Mouse (Mus musculus) NIH3T3 (cell line): ENCODE data around the gene 9930022D16Rik.

Experiments used
- DNase-seq: peaks from one replicate; pipeline ENCODE4 v3.0.0-alpha.2; 2012; ENCODE audit warnings: low read depth

Gene 9930022D16Rik

DNA sequence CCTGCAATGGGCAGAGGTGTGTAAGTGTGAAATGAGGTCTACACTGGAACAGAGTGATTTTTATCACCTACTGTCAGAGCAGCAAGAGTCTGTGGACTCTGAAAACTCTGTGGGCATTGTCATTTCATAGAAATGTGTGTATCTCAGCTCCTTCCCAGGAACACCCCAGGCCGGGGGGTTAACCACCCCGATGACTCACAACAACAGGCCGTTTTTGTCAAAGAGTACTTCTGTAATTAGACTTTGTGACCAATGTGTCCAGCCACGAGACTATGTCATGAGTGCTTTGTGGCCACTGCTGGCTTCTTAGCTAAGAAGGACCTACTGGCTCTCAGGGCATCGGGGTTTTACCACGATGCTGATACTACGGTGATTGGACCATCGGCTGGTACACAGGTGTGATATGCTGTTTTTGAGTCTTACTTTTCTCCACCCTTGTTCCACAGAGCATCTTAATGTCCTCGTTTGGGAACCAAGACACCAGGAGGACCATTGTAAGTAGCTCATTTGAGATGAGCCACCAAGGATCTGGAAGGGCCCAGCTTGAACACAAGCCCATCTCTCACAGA, 3.8 kb downstream of the 9930022D16Rik start:
- no peak for DNase-seq

DNA sequence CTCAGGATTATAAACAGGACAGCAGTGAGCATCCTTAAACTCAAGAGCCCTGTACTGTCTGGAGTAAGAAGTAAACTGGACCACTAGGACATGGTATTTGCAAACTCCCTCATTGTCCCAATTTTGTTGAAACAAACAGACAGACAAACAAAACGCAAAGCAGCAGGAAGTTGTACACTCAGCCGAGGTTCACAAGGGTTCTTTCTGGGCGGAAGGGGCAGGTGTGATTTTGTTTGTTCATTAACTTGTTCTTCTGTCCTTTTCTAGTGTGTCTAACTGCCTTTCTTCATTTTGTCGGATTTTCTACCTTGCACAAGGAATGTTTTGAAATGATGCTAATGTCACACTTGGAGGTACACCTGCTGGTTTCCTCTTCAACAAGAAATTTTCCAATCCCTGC, 5.7 kb downstream of the 9930022D16Rik start:
- no peak for DNase-seq

DNA sequence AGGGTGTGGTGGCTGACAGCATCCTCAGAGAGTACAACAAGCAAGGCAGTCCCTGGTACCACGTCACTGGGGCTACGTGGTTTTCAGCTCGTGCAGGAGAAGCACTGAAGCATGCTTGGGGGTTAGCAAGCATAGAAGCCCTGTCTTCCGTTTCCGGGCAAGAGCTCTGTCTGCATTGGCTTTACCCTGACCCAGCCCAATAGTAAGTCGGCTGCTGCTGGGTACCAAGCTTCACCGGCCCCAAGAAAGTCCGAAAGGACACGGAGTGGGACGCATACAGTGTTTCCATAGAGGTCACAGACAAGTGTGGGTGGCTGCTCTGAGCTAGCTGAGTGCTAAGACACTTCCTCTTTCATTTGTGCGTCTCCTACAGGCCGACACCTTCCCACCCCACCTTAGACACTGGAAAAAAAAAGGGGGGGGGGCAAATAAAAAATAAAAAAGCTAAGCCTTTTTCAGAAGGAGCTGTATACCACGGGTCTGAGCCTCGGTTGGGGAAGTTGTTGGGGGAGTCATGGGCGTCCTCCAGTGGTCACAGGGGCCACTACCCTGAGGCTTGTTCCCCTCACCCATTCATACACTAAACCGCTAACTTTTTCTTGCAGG, 6.3 kb downstream of the 9930022D16Rik start:
- DNase-seq, result peak; percentile 11

DNA sequence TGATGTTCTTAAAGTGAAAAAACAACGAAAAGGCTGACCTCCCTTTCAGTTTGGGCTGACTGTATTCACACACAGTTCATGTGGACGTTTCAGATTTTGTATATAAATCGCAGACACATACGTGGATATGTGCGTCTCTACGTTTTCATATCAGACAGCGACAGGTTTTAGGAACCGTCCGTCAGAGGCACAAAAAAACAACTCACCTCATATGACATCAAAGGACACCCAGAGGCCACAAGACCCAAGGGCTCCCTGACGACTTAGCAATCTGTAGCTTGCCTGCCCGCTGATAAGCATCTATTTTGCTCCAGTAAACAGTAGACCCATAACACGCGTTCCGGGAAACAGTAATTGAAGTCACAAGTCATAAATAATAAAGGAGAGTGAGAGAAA, 6.8 kb downstream of the 9930022D16Rik start:
- DNase-seq, result no peak

GRCm38 (mm10) chr11:109421205-109421604, 7.5 kb downstream of the 9930022D16Rik start:
- DNase-seq, result no peak

GRCm38 (mm10) chr11:109422263-109422662, 8.5 kb downstream of the 9930022D16Rik start:
- DNase-seq, result no peak

DNA sequence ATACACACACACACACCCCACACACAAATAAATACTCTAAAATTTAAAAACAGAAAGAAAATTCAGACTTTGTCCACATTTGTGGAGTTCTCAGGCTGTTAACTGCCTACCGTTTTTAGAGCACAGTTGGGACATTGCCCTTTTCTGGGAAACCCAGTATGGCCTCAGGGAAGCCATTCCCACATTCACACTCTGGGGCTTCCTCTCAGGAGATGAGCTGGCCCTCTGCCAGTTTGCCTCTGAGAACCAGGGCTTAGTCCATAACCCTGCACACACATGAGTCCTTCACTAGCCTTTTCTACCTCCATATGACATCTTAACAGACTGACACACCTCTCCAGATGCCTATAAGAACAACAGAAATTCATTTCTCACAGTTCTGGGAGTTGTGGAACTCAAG, 9.6 kb downstream of the 9930022D16Rik start:
- DNase-seq, result no peak

DNA sequence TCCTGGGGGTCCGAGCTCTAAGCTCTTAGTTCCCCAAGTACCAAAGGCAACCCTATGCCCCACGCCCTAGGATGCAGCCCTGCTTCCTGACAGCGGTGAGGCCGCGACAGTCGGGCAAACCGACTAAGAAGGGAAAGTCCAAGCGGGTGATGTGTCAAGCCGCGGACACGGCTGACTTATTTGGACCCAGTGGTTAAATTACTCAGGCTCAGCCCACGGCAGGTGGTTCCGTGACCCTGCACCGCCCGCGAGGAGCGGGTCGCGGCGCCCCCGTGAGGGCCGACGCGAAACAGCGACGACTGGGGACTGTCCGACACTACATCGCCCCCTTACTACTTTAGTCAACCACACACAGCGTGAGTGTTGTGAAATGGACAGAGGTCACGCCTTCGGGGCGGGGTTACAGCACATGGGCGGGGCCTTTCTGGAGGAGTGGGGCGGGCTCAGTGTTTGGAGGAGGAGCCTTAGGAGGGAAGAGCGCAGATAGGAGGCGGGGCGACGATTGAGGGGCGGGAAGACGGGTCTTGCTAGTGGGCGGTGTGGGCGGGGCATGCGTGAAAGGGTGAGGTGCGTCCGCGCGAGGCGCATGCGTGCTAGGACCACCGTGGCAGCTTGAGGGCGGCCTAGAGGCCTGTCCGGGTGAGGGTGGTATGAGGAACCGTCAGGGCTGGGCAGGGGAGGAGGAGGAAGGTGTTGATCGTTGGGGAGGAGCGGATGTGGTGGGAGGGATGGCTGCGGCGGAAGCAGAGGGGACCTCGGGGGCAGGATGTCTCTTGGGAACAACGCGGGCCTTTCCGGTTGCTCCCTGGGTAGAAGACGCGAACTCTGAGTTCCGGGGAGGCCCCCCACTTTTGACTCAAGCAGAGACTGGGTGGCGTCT, 11.9 kb downstream of the 9930022D16Rik start, which contains the start of gene Amz2:
Amz2 (plus strand) TSS at position 555 of the 880 bp plus-strand sequence.
- peak; percentile 100 for DNase-seq

- DNase-seq, result no peak
These were observed 12.5 kb downstream of the 9930022D16Rik start for GRCm38 (mm10) chr11:109426272-109426586.

- DNase-seq, result no peak
These were observed 13.6 kb downstream of the 9930022D16Rik start for GRCm38 (mm10) chr11:109427353-109427752.

DNA sequence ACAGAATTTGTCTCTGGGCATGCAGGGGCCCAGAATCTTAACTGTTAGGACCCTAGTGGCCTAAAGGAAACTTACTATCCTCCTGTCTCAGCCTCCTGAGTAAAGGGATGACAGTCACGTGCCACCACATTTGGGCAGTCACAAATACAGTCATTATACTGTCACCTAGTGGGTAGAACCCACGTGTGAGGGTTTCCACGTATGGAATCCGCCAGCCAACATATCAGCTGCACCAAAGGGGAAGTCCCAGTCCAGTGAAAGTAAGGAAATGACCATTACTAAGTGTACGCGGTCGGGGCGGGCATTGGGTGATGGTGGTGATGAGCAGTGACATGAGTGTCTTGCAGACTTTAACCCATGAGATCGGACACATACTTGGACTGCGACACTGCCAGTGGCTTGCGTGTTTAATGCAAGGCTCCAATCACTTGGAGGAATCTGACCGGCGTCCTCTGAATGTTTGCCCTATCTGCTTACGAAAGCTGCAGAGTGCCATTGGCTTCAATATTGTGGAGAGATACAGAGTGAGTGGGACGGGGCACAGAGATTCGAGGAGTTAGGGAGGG, 20.6 kb downstream of the 9930022D16Rik start:
- DNase-seq, result no peak

DNA sequence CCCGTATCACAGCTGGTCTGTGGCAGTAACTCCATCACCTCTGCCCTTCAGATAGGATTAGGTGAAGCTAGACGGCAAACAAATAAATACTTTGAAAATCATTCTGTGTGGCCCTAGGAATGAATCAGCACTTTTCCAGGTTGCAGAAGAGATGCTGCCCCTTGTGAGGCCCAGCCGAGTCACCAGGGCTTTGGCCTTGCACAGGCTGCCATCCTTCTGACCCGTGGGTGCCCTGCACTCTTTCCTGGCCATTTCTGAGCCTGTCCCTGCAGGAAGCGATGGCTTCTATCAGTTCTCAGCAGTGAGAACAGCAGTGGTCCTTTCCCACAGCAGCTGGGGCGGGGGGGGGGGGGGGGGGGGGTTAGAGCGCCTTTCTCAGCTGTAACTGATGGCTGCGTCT, 23.2 kb downstream of the 9930022D16Rik start:
- DNase-seq, result no peak

DNA sequence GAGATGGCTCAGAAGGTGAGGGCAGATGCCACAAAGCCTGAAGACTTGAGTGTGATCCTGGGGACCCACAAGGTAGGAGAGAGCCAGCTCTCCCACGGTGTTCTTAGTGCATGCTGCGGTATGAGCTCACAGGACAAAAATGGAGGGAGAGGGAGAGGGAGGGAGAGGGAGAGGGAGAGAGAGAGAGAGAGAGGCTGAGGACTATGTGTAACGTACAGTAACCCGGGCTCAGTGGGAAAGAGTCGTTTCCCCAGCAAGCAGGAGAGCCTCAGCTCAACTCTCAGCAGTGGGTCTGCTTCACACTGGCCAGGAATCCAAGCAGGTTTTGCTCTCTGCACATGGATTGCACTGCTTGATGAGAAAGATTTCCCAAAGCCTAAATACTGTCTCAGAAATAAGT, 25.5 kb downstream of the 9930022D16Rik start:
- peak; percentile 23 for DNase-seq

DNA sequence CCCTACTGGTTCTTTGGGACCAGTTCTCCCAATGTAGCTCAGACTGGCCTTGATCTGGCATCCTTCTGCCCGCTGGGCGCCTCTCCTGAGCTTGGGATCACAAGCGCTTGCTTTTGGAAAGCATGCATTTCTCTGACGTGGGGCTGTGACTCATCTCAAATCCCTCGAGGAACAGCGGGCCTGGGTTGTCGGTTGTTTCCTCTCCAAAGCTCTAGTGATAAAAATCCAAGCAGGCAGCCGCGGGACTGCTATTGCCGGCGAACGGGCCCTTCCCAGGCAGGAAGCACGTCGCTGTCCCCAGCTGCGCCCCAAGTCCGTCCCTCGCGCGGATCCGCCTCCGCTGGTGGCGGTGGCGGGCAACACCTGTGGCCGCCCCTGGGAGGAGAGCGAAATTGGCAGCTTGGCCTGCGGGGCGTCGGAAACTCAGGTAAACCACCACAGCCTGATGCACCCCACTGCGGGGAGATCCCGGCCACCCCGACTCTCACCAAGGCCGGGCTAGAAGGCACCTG, 26.2 kb downstream of the 9930022D16Rik start:
- DNase-seq, result peak; percentile 95

- DNase-seq, result no peak
These were observed 26.9 kb downstream of the 9930022D16Rik start for GRCm38 (mm10) chr11:109440641-109441040.

GRCm38 (mm10) chr11:109441119-109441518, 27.4 kb downstream of the 9930022D16Rik start:
- DNase-seq, result peak; percentile 63

DNA sequence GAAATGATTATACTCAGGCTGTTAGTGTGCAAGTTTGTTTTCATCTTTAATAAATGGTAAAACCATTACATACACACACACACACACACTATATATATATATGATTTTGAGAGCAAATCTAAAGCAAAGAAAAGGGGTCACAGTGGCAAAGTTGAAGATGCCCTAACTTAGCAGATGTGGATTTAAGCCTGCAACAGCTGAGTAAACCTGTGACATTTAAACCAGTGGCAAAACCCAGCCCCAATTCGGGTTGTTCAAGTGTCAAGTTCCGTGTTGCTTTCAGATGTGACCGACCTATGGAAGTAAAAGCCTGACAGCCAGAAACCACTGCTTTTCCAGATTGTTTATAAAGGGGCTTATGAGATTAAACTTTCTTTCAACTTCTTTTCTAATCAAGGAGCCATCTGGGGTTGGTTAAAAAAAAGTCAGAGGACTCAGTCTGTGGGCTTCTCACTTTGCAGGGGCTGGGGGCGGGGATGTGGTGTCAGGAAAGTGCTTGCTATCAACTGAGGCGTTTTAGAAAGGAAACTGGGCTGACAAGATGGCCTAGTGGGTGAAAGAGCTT, 28.5 kb downstream of the 9930022D16Rik start:
- DNase-seq, result no peak

DNA sequence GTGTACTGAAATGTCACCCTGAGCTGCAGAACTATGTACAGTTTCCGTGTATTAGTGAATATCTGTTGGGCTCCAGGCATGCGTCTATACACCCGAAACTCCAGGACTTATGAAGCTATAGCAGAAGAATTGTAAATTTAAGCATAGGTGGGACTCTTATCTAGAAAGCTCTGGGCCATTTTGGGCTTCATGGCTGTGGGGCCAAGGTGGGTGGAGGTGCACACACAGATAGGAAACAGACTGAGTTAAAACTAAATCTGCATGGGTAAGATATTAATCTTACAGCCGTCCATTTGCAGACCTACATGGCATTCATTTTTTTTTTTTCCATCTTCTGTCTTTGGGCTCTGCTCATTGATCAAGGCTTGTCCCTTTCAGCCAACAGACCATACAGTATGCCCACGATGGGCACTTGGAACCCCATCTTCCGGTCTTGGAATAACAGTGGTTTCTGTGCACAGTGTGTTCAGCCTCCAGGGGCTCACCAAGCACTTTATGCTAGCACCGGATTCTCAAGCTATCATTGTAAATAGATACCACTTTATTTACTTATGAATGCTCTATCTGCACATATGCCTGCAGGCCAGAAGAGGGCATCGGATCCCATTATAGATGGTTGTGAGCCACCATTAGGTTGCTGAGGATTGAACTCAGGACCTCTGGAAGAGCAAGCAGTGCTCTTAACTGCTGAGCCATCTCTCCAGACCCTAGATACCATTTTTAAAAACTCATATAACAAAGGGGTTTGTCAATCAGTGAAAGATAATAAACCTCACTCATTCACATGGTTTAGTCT, 29.9 kb downstream of the 9930022D16Rik start:
- DNase-seq, result no peak

DNA sequence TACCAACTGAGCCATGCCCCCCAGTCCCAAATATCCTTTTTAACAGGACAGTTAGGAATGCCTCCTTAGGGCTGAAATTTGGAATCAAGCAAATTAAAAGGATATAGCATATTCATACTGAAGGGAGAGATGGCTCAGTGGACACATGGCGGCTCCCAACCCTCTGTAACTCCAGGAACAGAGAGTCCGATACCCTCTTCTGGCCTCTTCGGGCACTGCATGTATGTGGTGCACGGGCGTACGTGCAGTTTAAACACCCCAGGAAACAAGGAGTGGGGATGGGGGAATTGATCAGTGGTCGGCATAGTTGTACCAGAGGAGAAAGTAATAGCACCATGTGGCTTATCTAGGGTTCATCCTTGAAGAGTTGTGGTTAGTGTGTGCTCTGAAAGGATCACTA, 30.9 kb downstream of the 9930022D16Rik start:
- no peak for DNase-seq

DNA sequence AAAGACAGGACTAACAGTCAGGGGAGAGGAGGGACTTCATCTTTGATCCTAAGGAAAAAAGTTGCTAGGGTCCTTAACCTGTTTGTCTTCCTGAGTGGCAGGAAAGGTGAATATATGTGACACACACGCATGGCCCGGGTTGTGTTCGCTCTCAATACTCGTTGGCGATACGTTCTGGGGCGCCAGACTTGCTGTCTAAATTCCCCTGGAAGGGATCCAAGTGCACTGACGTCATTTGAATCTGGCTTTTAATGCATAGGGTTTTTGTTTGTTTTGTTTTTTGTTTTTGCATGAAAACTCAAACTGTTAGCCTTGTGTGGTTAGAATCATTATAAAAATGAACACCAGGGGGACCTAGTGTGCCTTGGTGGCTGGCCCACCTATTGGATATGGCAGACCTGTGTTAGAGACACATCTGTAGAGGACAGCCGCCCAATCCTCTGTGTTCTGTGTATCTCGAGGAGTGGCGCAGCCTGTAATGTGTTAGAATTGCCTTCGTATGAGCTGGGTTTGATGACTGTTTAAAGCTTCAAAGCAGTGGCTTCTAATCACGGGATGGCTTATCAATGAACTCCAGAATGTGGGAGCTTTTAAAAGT, 31.8 kb downstream of the 9930022D16Rik start:
- DNase-seq, result peak; percentile 71

DNA sequence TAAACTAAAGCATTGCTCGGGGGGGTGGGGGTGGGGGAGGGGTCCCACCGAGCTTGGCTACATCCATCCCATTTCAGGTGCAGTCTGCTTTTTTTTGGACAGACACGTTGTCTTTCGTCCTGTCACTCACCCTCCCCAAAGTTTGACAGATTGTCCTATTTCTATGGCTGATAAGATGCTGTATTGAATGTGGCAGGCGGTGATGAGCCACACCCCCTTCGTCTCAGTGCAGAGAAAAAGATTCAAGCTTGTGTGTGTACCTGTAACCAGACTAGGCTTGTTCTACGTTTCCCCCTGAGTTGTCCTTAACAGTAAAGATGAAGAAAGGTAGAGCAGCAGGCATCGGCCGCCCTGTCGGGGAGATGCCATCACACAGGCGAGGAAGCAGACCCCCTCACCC, 37.5 kb downstream of the 9930022D16Rik start:
- no peak for DNase-seq
